Mouse (Mus musculus): ENCODE results near the gene Atad3a.
"Not testable (repeated sequence)": the region's sequence is repeated elsewhere in the genome, so short reads cannot be mapped to it uniquely, and the experiment has no call there.

Gene Atad3a

GRCm38 (mm10) chr4:155774971-155775740, 14.3 kb upstream of the Atad3a start:
- no peak for DNase-seq (ENCODE audit: low spot score in 2 of 2)

- DNase-seq (ENCODE audit: low spot score in 2 of 2): peak; percentile 83 to 85
Observed at GRCm38 (mm10) chr4:155774280-155774754, 13.4 kb upstream of the Atad3a start, which contains the start of gene Vwa1. Gene Vwa1, minus strand, starts transcription at chr4:155774698.

GRCm38 (mm10) chr4:155773335-155774078, 12.6 kb upstream of the Atad3a start:
- no peak for DNase-seq (ENCODE audit: low spot score in 2 of 2)

- no peak for DNase-seq (ENCODE audit: low spot score in 2 of 2)
Observed at GRCm38 (mm10) chr4:155772786-155773185, 11.9 kb upstream of the Atad3a start.

- DNase-seq (ENCODE audit: low spot score in 2 of 2): no peak
Observed at GRCm38 (mm10) chr4:155771706-155772105, 10.8 kb upstream of the Atad3a start.

GRCm38 (mm10) chr4:155770626-155771025, 9.7 kb upstream of the Atad3a start:
- DNase-seq (ENCODE audit: low spot score in 2 of 2): no peak

GRCm38 (mm10) chr4:155769880-155770512, 9.1 kb upstream of the Atad3a start:
- peak; percentile 81 to 87 for DNase-seq (ENCODE audit: low spot score in 2 of 2)

GRCm38 (mm10) chr4:155769496-155769879, 8.6 kb upstream of the Atad3a start:
- no peak for DNase-seq (ENCODE audit: low spot score in 2 of 2)

- no peak for DNase-seq (ENCODE audit: low spot score in 2 of 2)
Observed at GRCm38 (mm10) chr4:155762357-155762756, 1.5 kb upstream of the Atad3a start.

- DNase-seq (ENCODE audit: low spot score in 2 of 2): no peak
Observed at GRCm38 (mm10) chr4:155761356-155762099, 635 bp upstream of the Atad3a start.

GRCm38 (mm10) chr4:155759862-155760612, 856 bp downstream of the Atad3a start:
- DNase-seq (ENCODE audit: low spot score in 2 of 2): no peak

- no peak for DNase-seq (ENCODE audit: low spot score in 2 of 2)
Observed at GRCm38 (mm10) chr4:155757011-155757410, 3.9 kb downstream of the Atad3a start.

- DNase-seq (ENCODE audit: low spot score in 2 of 2): no peak
Observed at GRCm38 (mm10) chr4:155746575-155747490, 14.1 kb downstream of the Atad3a start.

- DNase-seq (ENCODE audit: low spot score in 2 of 2): no peak
Observed at GRCm38 (mm10) chr4:155746036-155746548, 14.8 kb downstream of the Atad3a start.

GRCm38 (mm10) chr4:155745136-155745535, 15.8 kb downstream of the Atad3a start:
- DNase-seq (ENCODE audit: low spot score in 2 of 2): no peak

GRCm38 (mm10) chr4:155744474-155744873, 16.4 kb downstream of the Atad3a start:
- no peak for DNase-seq (ENCODE audit: low spot score in 2 of 2)

GRCm38 (mm10) chr4:155742684-155743083, 18.2 kb downstream of the Atad3a start:
- DNase-seq (ENCODE audit: low spot score in 2 of 2): no peak

- DNase-seq (ENCODE audit: low spot score in 2 of 2): not testable (repeated sequence)
Observed at GRCm38 (mm10) chr4:155740681-155741080, 20.2 kb downstream of the Atad3a start.

Data from right cerebral cortex, postnatal 36 days (tissue).